Mouse (Mus musculus) cerebellum, adult 2 months (tissue): ENCODE measurements at regions not wholly inside any gene's neighbourhood (a gene's known extent, or its start where the extent isn't known, plus 50 kb on each side); places are given as distances from the start of the nearest gene placed in this dataset.

Experiments
- CTCF ChIP-seq: fragments of 200-500 bp; IDR thresholded peaks from 2 replicates; pipeline ENCODE4 v1.5.1; 2011; ENCODE audit warnings: low read depth, mild to moderate bottlenecking, control low read depth, low read length, moderate library complexity, borderline replicate concordance; ENCODE audit not compliant: insufficient read depth
- POLR2A ChIP-seq: fragments of 200-500 bp; IDR thresholded peaks from 2 replicates; pipeline ENCODE4 v1.6.1; 2011; ENCODE audit warnings: low read length, control low read depth, borderline replicate concordance; ENCODE audit not compliant: insufficient read depth

GRCm38 (mm10) chr11:56442381-56442780 lies 401.6 kb upstream of the Nmur2 start:
- TF ChIP-seq CTCF, result no peak
- TF ChIP-seq POLR2A, result no peak
